ENCODE assay signal across 21 mouse cellular contexts in genomic region chr10:117764598-117764997, GRCm38 (mm10). TPM values are rescaled to one million over a fixed set of nuclear protein-coding genes. Genes with fewer than 3 reads are reported as not detected.
DNase-seq lines count a peak whose midpoint lies in the region; ATAC-seq and TF ChIP-seq lines count a peak whose summit lies in the region.
"Had no signal": no experiment of that assay in that cellular context is flagged by ENCODE, and none has a peak within 500 bp of the region (broad histone marks: within the 10 kb centered on the region; RNA-seq: fewer than 3 reads in every experiment).

No protein-coding gene starts in this region.

- ATAC-seq in liver, embryonic 11.5 days (replicated peaks; ENCODE audit: low FRiP score) = no peak
- ATAC-seq: forebrain, embryonic 13.5 days had no signal

- H3K4me2 ChIP-seq in liver, embryonic 11.5 days = no peak overlapping the region
- H3K4me2 ChIP-seq: forebrain, embryonic 13.5 days; hindbrain, embryonic 14.5 days; midbrain, embryonic 12.5 days had no signal

- peak overlapping the region; percentile 73 for H3K27ac ChIP-seq in small intestine, adult 2 months (ENCODE audit: insufficient read depth, low read depth, low read length)
- no peak overlapping the region for H3K27ac ChIP-seq in liver, embryonic 11.5 days (ENCODE audit: low read depth, low read length)
- H3K27ac ChIP-seq: forebrain, embryonic 13.5 days; gastrocnemius, adult 2 months; heart, embryonic 10.5 days; hindbrain, embryonic 14.5 days; liver, embryonic 14.5 days; midbrain, embryonic 12.5 days had no signal

- H3K9me3 ChIP-seq in liver, embryonic 11.5 days (ENCODE audit: control insufficient read depth, low read length) = no peaks in the 10 kb centered on the region
- H3K9me3 ChIP-seq: forebrain, embryonic 13.5 days; heart, embryonic 10.5 days; midbrain, embryonic 12.5 days had no signal

- peaks cover 45% of the 10 kb centered on the region for H3K36me3 ChIP-seq in small intestine, adult 2 months (ENCODE audit: control insufficient read depth, insufficient read depth, low read length)
- peaks cover 45% of the 10 kb centered on the region for H3K36me3 ChIP-seq in liver, embryonic 11.5 days (ENCODE audit: control insufficient read depth, insufficient read depth, low read length)

- no peak overlapping the region for H3K9ac ChIP-seq in liver, embryonic 11.5 days (ENCODE audit: low read depth, low read length)
- H3K9ac ChIP-seq: forebrain, embryonic 13.5 days; hindbrain, embryonic 14.5 days; liver, embryonic 14.5 days; midbrain, embryonic 12.5 days had no signal

- no peak for TF ChIP-seq POLR2A in lung, adult 2 months (IDR thresholded peaks at IDR 0.05; ENCODE audit: borderline replicate concordance, extremely low read depth, low read depth, low read length)
- no peak for TF ChIP-seq POLR2A in small intestine, adult 2 months (IDR thresholded peaks at IDR 0.05; ENCODE audit: low read depth, low read length)

- no peaks in the 10 kb centered on the region for H3K4me1 ChIP-seq in lung, adult 2 months (ENCODE audit: control insufficient read depth, insufficient read depth, low read length)
- peaks cover 3% of the 10 kb centered on the region; the same call in 1 of the 2 replicates for H3K4me1 ChIP-seq in small intestine, adult 2 months (ENCODE audit: control insufficient read depth, insufficient read depth, insufficient read length, low read length)
- no peaks in the 10 kb centered on the region for H3K4me1 ChIP-seq in liver, embryonic 11.5 days (replicated peaks; ENCODE audit: control insufficient read depth, insufficient read depth, low read length)
- H3K4me1 ChIP-seq: forebrain, embryonic 13.5 days; heart, embryonic 10.5 days; midbrain, embryonic 12.5 days had no signal

- WGBS in lung, adult 2 months = 78% methylated on average over 6 of the region's 6 CpGs
- 61% methylated on average over 6 of the region's 6 CpGs for WGBS in small intestine, adult 2 months
- 87% methylated on average over 6 of the region's 6 CpGs for WGBS in liver, embryonic 11.5 days

- peak; percentile 20 for DNase-seq in lung, adult 2 months
- DNase-seq in lung, postnatal 14 days = no peak
- peak; percentile 98 for DNase-seq in adipocyte (ENCODE audit: low spot score)
- peak; percentile 19 for DNase-seq in lung, postnatal 10 days
- DNase-seq in liver, embryonic 11.5 days (ENCODE audit: low spot score) = no peak
- DNase-seq in cerebellum, adult 11 months = no peak
- DNase-seq in right cerebral cortex, postnatal 4 days = no peak
- DNase-seq: cerebellum, adult 18-20 months; cerebellum, postnatal 25 days; gastrocnemius, adult 2 months; heart, postnatal 4 days; kidney, adult 18-20 months; layer of hippocampus, adult 9-11 months; spleen, adult 18-20 months; thymus, postnatal 14 days had no signal

- TF ChIP-seq CTCF in lung, adult 2 months (IDR thresholded peaks at IDR 0.05; ENCODE audit: insufficient read depth, low read length) = no peak
- TF ChIP-seq CTCF in small intestine, adult 2 months (IDR thresholded peaks at IDR 0.05; ENCODE audit: extremely low read depth, insufficient read length, insufficient replicate concordance, low read depth, low read length) = no peak

- H3K4me3 ChIP-seq in lung, adult 2 months (replicated peaks; ENCODE audit: extremely low read depth, low read depth, low read length) = no peak overlapping the region
- no peak overlapping the region for H3K4me3 ChIP-seq in small intestine, adult 2 months (ENCODE audit: low read depth, low read length)
- H3K4me3 ChIP-seq in liver, embryonic 11.5 days (ENCODE audit: low read depth, low read length) = no peak overlapping the region
- H3K4me3 ChIP-seq: forebrain, embryonic 13.5 days; gastrocnemius, adult 2 months; heart, embryonic 10.5 days; midbrain, embryonic 12.5 days had no signal

- no peaks in the 10 kb centered on the region for H3K27me3 ChIP-seq in small intestine, adult 2 months (ENCODE audit: control insufficient read depth, insufficient read depth, low read length)
- H3K27me3 ChIP-seq in liver, embryonic 11.5 days (replicated peaks; ENCODE audit: control insufficient read depth, insufficient read depth, low read length) = no peaks in the 10 kb centered on the region
- H3K27me3 ChIP-seq: forebrain, embryonic 13.5 days; midbrain, embryonic 12.5 days had no signal

RNA-seq across cellular contexts. Expression of gene Slc35e3, which starts 18.4 kb away (rescaled TPM):
- polyA plus RNA-seq in lung, adult 2 months (2012; rRNA removed) = 15.8 and 19.1 TPM in 2 replicates
- polyA plus RNA-seq in small intestine, adult 2 months (2012; rRNA removed) = 6.2 and 7.4 TPM in 2 replicates
- 7.1 and 7.2 TPM in 2 replicates for polyA plus RNA-seq in liver, embryonic 11.5 days (2014; fragmentation: Nextera tagmentation; extraction: Ambion mirVana)

RNA-seq across cellular contexts. Expression of gene Nup107, which starts 27.9 kb away (rescaled TPM):
- polyA plus RNA-seq in lung, adult 2 months (2012; rRNA removed) = 4.5 and 8.0 TPM in 2 replicates
- polyA plus RNA-seq in small intestine, adult 2 months (2012; rRNA removed) = 1.3 and 3.1 TPM in 2 replicates
- 102 and 120 TPM in 2 replicates for polyA plus RNA-seq in liver, embryonic 11.5 days (2014; fragmentation: Nextera tagmentation; extraction: Ambion mirVana)

RNA-seq across cellular contexts. Expression of gene Mdm2, which starts 54.0 kb away (rescaled TPM):
- 39.0 and 39.7 TPM in 2 replicates for polyA plus RNA-seq in lung, adult 2 months (2012; rRNA removed)
- 16.2 and 39.2 TPM in 2 replicates for polyA plus RNA-seq in small intestine, adult 2 months (2012; rRNA removed)
- 56.0 and 56.7 TPM in 2 replicates for polyA plus RNA-seq in liver, embryonic 11.5 days (2014; fragmentation: Nextera tagmentation; extraction: Ambion mirVana)

Comparison
In these comparisons a context has a peak if more than half of its experiments do, and no peak if none do; other contexts are left out.
1. DNase-seq: peak in lung, adult 2 months (single experiment), adipocyte (single experiment) and lung, postnatal 10 days (single experiment); none in lung, postnatal 14 days (single experiment), liver, embryonic 11.5 days (single experiment), cerebellum, adult 11 months (single experiment) and right cerebral cortex, postnatal 4 days (single experiment).
2. RNA of gene Nup107, which starts 27.9 kb away (polyA plus RNA-seq): 102 to 120 TPM in liver, embryonic 11.5 days; 4.5 to 8.0 TPM in lung, adult 2 months and 1.3 to 3.1 TPM in small intestine, adult 2 months; every median in the first group is over 10 times any median in the second.